Mouse (Mus musculus) duodenum, adult 2 months (tissue): ENCODE measurements around the gene Gm29666. TPM values are rescaled to one million over a fixed set of nuclear protein-coding genes. Genes with fewer than 3 reads are reported as not detected.

Source experiments
- polyA plus RNA-seq: library from polyadenylated mRNA; depleted of rRNA; stranded (reverse); fragments of >200 nt; gene quantifications from 2 replicates; pipeline ENCODE4 v1.2.3, GENCODE M21; 2012; ENCODE audit warnings: low replicate concordance; rRNA removed

Gene Gm29666
- polyA plus RNA-seq, result 0.09 and 0.19 TPM in 2 replicates

GRCm38 (mm10) chr15:84919938-84920337 is at the start of gene Gm29666:
Gm29666 (minus strand) TSS chr15:84920038.

GRCm38 (mm10) chr15:84922884-84923507 is 3.2 kb upstream of the Gm29666 start, which contains the start of gene Nup50:
Nup50 (plus strand) TSS chr15:84923411.

Other genes with a start within 250 kb of the Gm29666 start
- gene Arhgap8, start 200.0 kb downstream of the Gm29666 start, polyA plus RNA-seq, result 5.2 and 8.0 TPM in 2 replicates
- 3.1 and 6.2 TPM in 2 replicates for gene Phf21b, start 64.0 kb downstream of the Gm29666 start, polyA plus RNA-seq
- 5.5 and 6.5 TPM in 2 replicates for gene Nup50, start 3.4 kb upstream of the Gm29666 start, polyA plus RNA-seq
- 8.8 and 12.1 TPM in 2 replicates for gene 5031439G07Rik, start 68.5 kb upstream of the Gm29666 start, polyA plus RNA-seq
- gene Upk3a, start 97.1 kb upstream of the Gm29666 start, polyA plus RNA-seq, result 0.74 and 4.1 TPM in 2 replicates
- 1.4 and 8.6 TPM in 2 replicates for gene Fam118a, start 108.9 kb upstream of the Gm29666 start, polyA plus RNA-seq
- gene Smc1b, start 211.9 kb upstream of the Gm29666 start, polyA plus RNA-seq, result not detected in 2 replicates
- not detected in 2 replicates for gene Ribc2, start 212.0 kb upstream of the Gm29666 start, polyA plus RNA-seq